Mouse (Mus musculus): ENCODE data around the gene Shpk.

- TF ChIP-seq ZNF384 (IDR thresholded peaks at IDR 0.05; ENCODE audit: low read depth, low read length) (no peak), MAFK (IDR thresholded peaks at IDR 0.05; ENCODE audit: insufficient read depth, low read depth, low read length) (no peak), CHD2 (IDR thresholded peaks at IDR 0.05; ENCODE audit: low read depth, low read length) (no peak)
Measured at GRCm38 (mm10) chr11:73213956-73214355, 14.7 kb downstream of the Shpk start.

Data from ES-E14 (cell line).